Mouse (Mus musculus): ENCODE data around the gene Irx3. TPM values are rescaled to one million over a fixed set of nuclear protein-coding genes. Genes with fewer than 3 reads are reported as not detected.
A peak's percentile ranks its signal among the peaks of the same experiment; 100 is the strongest.

Gene Irx3
- polyA plus RNA-seq (2015; fragmentation: Nextera tagmentation; extraction: Ambion mirVana), result 27.5 and 37.4 TPM in 2 replicates

GRCm38 (mm10) chr8:91801839-91802238, at the start of gene Irx3:
Gene Irx3 (minus strand): TSS chr8:91802067.
- no peaks in the 10 kb centered on the region for H3K36me3 ChIP-seq
- peak; percentile 53 for ATAC-seq
- H3K4me2 ChIP-seq (replicated peaks), result peak within 1 kb of the TSS; percentile 77
- H3K4me1 ChIP-seq (replicated peaks), result peaks cover 90% of the 10 kb centered on the region
- H3K9me3 ChIP-seq, result no peaks in the 10 kb centered on the region
- peaks cover 27% of the 10 kb centered on the region for H3K27me3 ChIP-seq
- peak within 1 kb of the TSS; percentile 98 for H3K9ac ChIP-seq (replicated peaks)
- WGBS, result under 1% methylated on average over 28 of the region's 33 CpGs
- H3K27ac ChIP-seq, result peak within 1 kb of the TSS; percentile 98
- H3K4me3 ChIP-seq (replicated peaks), result peak within 1 kb of the TSS; percentile 85

GRCm38 (mm10) chr8:91851359-91851758, 49.5 kb upstream of the Irx3 start:
- Histone ChIP-seq H3K27me3 (peaks cover 45% of the 10 kb centered on the region), H3K27ac (no peak overlapping the region), H3K9me3 (no peaks in the 10 kb centered on the region), H3K9ac (replicated peaks) (no peak overlapping the region), H3K36me3 (no peaks in the 10 kb centered on the region), H3K4me3 (replicated peaks) (no peak overlapping the region), H3K4me2 (replicated peaks) (no peak overlapping the region), H3K4me1 (replicated peaks) (peaks cover 16% of the 10 kb centered on the region)
- WGBS, result 65% methylated on average over 10 of the region's 10 CpGs
- ATAC-seq, result no peak

- WGBS, result 96% methylated on average over 6 of the region's 6 CpGs
- Histone ChIP-seq H3K36me3 (no peaks in the 10 kb centered on the region), H3K4me3 (replicated peaks) (no peak overlapping the region), H3K9me3 (no peaks in the 10 kb centered on the region), H3K9ac (replicated peaks) (no peak overlapping the region), H3K4me1 (replicated peaks) (peaks cover 8% of the 10 kb centered on the region), H3K27ac (no peak overlapping the region), H3K27me3 (peaks cover 32% of the 10 kb centered on the region), H3K4me2 (replicated peaks) (no peak overlapping the region)
- no peak for ATAC-seq
Measured at GRCm38 (mm10) chr8:91849984-91850383, 48.1 kb upstream of the Irx3 start.

- Histone ChIP-seq H3K4me3 (replicated peaks) (no peak overlapping the region), H3K27me3 (peaks cover 27% of the 10 kb centered on the region), H3K4me1 (replicated peaks) (peaks cover 8% of the 10 kb centered on the region), H3K27ac (no peak overlapping the region), H3K4me2 (replicated peaks) (no peak overlapping the region), H3K9ac (replicated peaks) (no peak overlapping the region), H3K9me3 (no peaks in the 10 kb centered on the region), H3K36me3 (no peaks in the 10 kb centered on the region)
- no peak for ATAC-seq
- WGBS, result 89% methylated on average over 8 of the region's 8 CpGs
Measured at GRCm38 (mm10) chr8:91849529-91849928, 47.7 kb upstream of the Irx3 start.

DNA sequence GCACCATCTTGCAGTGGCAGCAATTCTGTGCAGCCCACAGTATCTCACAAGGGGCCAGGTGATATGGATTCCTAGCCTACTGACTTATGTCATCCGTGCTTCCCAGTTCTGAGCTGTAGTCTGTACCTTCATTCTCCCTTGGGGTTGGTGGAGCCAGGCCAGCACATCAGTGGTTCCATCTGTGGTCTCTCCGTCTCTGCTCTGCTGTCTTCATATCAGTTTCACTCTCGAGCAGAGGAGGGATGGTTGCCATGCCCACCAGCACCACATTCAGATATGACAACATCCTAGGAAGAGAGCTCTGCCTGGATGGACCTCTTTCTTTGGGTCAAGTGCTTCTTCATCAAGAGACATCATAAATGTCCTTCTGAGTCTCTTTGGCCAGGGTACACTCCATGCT, 43.8 kb upstream of the Irx3 start:
- Histone ChIP-seq H3K4me3 (replicated peaks) (no peak overlapping the region), H3K27ac (no peak overlapping the region), H3K9me3 (no peaks in the 10 kb centered on the region), H3K36me3 (no peaks in the 10 kb centered on the region), H3K4me2 (replicated peaks) (no peak overlapping the region), H3K27me3 (peaks cover 18% of the 10 kb centered on the region; the same call in 1 of the 2 replicates), H3K4me1 (replicated peaks) (no peaks in the 10 kb centered on the region), H3K9ac (replicated peaks) (no peak overlapping the region)
- WGBS, result 91% methylated on average over 3 of the region's 3 CpGs
- no peak for ATAC-seq

DNA sequence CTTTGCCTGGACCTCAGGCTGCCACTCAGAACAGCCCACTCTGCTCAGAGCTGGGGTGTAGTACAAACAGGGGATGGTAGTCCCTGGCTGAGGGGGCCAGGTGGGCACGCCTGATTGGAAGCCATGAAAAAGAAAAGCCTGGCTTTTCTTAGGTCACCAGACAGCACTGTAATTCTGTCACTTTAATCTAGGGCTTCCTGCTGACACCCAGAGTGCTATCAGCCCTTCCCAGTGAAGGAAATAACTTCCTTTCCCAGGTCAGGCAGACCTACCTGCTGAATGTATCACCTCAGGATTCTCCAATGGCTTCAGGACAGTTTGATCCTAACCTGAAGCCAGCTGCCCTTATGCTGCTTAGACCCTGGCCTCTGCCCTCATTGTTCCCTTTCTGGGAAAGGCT, 35.3 kb upstream of the Irx3 start:
- Histone ChIP-seq H3K4me1 (replicated peaks) (no peaks in the 10 kb centered on the region), H3K9me3 (no peaks in the 10 kb centered on the region), H3K9ac (replicated peaks) (no peak overlapping the region), H3K27ac (no peak overlapping the region), H3K4me3 (replicated peaks) (no peak overlapping the region), H3K27me3 (peaks cover 14% of the 10 kb centered on the region; the same call in 1 of the 2 replicates), H3K36me3 (no peaks in the 10 kb centered on the region), H3K4me2 (replicated peaks) (no peak overlapping the region)
- ATAC-seq, result no peak
- 64% methylated on average over 1 of the region's 1 CpGs for WGBS

DNA sequence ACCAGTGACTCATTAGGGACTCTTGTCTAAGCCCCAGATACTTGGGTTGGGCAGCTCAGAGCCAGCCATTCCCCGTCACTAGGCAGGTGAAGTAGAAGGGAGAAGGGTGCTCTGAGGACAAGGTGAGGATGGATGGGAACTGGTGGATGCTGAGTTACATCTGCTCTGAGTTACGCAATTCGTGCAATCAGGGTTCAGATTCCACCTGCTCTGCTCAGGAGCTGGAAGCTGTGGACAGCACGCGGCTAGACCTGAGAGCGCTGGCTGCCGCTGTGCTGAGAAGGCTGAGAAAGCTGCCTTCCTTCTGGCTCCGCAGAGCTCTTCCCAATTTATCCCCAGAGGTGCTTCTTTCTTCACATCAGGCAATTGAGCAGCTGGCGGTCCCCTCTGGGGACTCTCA, 34.8 kb upstream of the Irx3 start:
- Histone ChIP-seq H3K9me3 (no peaks in the 10 kb centered on the region), H3K4me1 (replicated peaks) (peaks cover 2% of the 10 kb centered on the region; the same call in 1 of the 2 replicates), H3K27ac (no peak overlapping the region), H3K36me3 (no peaks in the 10 kb centered on the region), H3K4me3 (replicated peaks) (no peak overlapping the region), H3K9ac (replicated peaks) (no peak overlapping the region), H3K27me3 (peaks cover 11% of the 10 kb centered on the region; the same call in 1 of the 2 replicates), H3K4me2 (replicated peaks) (no peak overlapping the region)
- WGBS, result 67% methylated on average over 9 of the region's 9 CpGs
- no peak for ATAC-seq

DNA sequence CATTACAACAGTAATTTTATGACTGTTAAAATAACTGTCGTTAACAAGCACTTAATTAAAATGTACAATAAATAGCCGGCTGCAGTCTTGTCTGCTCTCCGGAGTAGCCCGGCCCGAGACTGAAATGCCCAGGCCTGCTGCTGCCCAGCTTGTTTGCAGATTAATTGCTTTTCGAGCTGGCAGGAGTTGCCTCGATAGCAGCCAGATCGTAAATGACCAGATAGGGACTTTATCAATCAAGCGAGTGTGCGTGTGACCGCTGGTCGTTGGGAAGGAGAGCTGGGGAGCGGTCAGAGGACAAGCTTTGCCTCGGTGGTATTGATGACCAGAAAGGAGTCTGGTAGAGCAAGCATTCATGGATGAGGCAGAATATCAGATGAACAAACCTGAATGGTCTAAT, 25.8 kb upstream of the Irx3 start:
- no peak overlapping the region for H3K4me2 ChIP-seq (replicated peaks)
- no peak overlapping the region for H3K9ac ChIP-seq (replicated peaks)
- peaks cover 15% of the 10 kb centered on the region; the same call in 1 of the 2 replicates for H3K27me3 ChIP-seq
- no peaks in the 10 kb centered on the region for H3K9me3 ChIP-seq
- H3K27ac ChIP-seq, result peak overlapping the region; percentile 30; the same call in 1 of the 2 replicates
- WGBS, result 68% methylated on average over 14 of the region's 14 CpGs
- ATAC-seq, result no peak
- H3K4me1 ChIP-seq (replicated peaks), result peaks cover 16% of the 10 kb centered on the region
- H3K4me3 ChIP-seq (replicated peaks), result no peak overlapping the region
- no peaks in the 10 kb centered on the region for H3K36me3 ChIP-seq

GRCm38 (mm10) chr8:91827192-91827591, 25.3 kb upstream of the Irx3 start:
- WGBS, result 72% methylated on average over 9 of the region's 9 CpGs

GRCm38 (mm10) chr8:91823357-91823756, 21.5 kb upstream of the Irx3 start:
- H3K4me2 ChIP-seq (replicated peaks), result no peak overlapping the region
- peaks cover 27% of the 10 kb centered on the region for H3K27me3 ChIP-seq
- peaks cover 6% of the 10 kb centered on the region for H3K4me1 ChIP-seq (replicated peaks)
- no peak overlapping the region for H3K9ac ChIP-seq (replicated peaks)
- no peaks in the 10 kb centered on the region for H3K36me3 ChIP-seq
- ATAC-seq, result no peak
- no peak overlapping the region for H3K4me3 ChIP-seq (replicated peaks)
- no peak overlapping the region for H3K27ac ChIP-seq
- no peaks in the 10 kb centered on the region for H3K9me3 ChIP-seq
- 93% methylated on average over 11 of the region's 11 CpGs for WGBS

More at GRCm38 (mm10) chr8:91827192-91827591, 25.3 kb upstream of the Irx3 start:
- no peaks in the 10 kb centered on the region for H3K9me3 ChIP-seq
- peaks cover 15% of the 10 kb centered on the region; the same call in 1 of the 2 replicates for H3K27me3 ChIP-seq
- no peaks in the 10 kb centered on the region for H3K36me3 ChIP-seq
- H3K4me1 ChIP-seq (replicated peaks), result peaks cover 16% of the 10 kb centered on the region
- ATAC-seq, result 0 out of 2 replicates have a peak, but pooled peaks have one; percentile 43
- H3K27ac ChIP-seq, result 0 out of 2 replicates have a peak overlapping the region, but pooled peaks have one; percentile 30
- H3K4me2 ChIP-seq (replicated peaks), result no peak overlapping the region
- H3K9ac ChIP-seq (replicated peaks), result no peak overlapping the region
- no peak overlapping the region for H3K4me3 ChIP-seq (replicated peaks)

- WGBS, result 68% methylated on average over 4 of the region's 4 CpGs
Measured at GRCm38 (mm10) chr8:91822746-91823145, 20.9 kb upstream of the Irx3 start.

DNA sequence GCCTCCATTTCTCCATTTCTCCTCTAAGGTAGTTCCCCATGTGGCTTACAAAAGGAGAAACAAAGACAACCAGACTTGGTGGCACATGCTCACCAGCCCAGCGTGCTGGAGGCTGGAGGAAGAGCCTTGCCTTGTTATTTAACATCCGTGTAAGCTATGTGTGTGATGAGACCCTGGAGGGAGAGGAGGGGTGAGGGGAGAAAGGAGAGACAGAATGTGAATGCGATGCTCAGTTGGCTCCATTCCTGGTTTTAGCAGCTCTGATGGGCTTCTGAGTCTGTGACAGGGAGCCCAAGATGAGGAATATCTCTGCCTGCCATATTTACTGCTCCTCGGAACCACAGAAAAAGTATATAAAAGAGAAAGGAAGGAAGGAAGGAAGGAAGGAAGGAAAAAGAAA, 20.1 kb upstream of the Irx3 start:
- Histone ChIP-seq H3K9ac (replicated peaks) (no peak overlapping the region), H3K4me2 (replicated peaks) (no peak overlapping the region), H3K4me3 (replicated peaks) (no peak overlapping the region), H3K4me1 (replicated peaks) (peaks cover 6% of the 10 kb centered on the region; the same call in 1 of the 2 replicates), H3K27ac (no peak overlapping the region), H3K36me3 (no peaks in the 10 kb centered on the region), H3K27me3 (peaks cover 30% of the 10 kb centered on the region), H3K9me3 (no peaks in the 10 kb centered on the region)
- ATAC-seq, result no peak
- 35% methylated on average over 4 of the region's 4 CpGs for WGBS

More at GRCm38 (mm10) chr8:91822746-91823145, 20.9 kb upstream of the Irx3 start:
- no peak overlapping the region for H3K9ac ChIP-seq (replicated peaks)
- no peaks in the 10 kb centered on the region for H3K9me3 ChIP-seq
- ATAC-seq, result no peak
- H3K27ac ChIP-seq, result no peak overlapping the region; the same call in 1 of the 2 replicates
- peaks cover 27% of the 10 kb centered on the region for H3K27me3 ChIP-seq
- peaks cover 6% of the 10 kb centered on the region for H3K4me1 ChIP-seq (replicated peaks)
- no peaks in the 10 kb centered on the region for H3K36me3 ChIP-seq
- no peak overlapping the region for H3K4me3 ChIP-seq (replicated peaks)
- H3K4me2 ChIP-seq (replicated peaks), result no peak overlapping the region

GRCm38 (mm10) chr8:91819778-91820177, 17.9 kb upstream of the Irx3 start:
- Histone ChIP-seq H3K27ac (no peak overlapping the region), H3K4me3 (replicated peaks) (no peak overlapping the region), H3K9me3 (no peaks in the 10 kb centered on the region), H3K27me3 (peaks cover 32% of the 10 kb centered on the region), H3K4me2 (replicated peaks) (no peak overlapping the region), H3K36me3 (no peaks in the 10 kb centered on the region), H3K4me1 (replicated peaks) (peaks cover 6% of the 10 kb centered on the region; the same call in 1 of the 2 replicates), H3K9ac (replicated peaks) (no peak overlapping the region)
- no peak for ATAC-seq
- WGBS, result 91% methylated on average over 4 of the region's 4 CpGs
